Mouse (Mus musculus): ENCODE data around the gene Slc9a5.

Gene Slc9a5

DNA sequence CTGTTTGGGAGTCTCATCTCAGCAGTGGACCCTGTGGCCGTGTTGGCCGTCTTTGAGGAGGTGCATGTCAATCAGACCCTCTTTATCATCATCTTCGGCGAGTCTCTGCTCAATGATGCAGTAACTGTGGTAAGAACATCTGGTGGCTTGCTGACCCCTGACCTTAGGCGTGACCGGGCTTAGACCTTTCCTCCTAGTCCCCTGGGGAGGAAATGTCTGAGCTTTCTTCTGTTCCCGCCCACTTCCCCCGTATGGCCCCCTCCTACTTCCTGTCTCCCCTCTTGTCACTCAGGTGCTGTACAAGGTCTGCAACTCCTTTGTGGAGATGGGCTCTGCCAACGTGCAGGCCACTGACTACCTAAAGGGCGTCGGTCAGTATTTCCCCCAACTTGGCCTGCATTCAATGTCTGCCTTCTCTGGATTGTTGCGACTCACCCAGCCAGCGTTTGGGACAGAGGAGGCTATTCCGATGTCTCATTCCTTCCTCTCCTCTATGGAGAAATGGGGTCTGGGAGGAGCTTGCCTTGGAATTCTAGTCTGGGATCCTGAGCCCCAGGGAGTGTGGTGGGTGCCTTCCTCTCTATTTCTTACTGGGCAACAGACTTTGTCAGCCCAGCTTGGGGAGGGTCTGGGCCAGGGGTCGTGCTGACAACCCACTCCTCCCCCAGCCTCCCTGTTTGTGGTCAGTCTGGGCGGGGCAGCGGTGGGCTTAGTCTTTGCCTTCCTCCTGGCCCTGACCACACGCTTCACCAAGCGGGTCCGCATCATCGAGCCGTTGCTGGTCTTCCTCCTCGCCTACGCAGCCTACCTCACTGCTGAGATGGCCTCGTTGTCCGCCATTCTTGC, 6.8 kb downstream of the Slc9a5 start:
- DNase-seq, result no peak

DNA sequence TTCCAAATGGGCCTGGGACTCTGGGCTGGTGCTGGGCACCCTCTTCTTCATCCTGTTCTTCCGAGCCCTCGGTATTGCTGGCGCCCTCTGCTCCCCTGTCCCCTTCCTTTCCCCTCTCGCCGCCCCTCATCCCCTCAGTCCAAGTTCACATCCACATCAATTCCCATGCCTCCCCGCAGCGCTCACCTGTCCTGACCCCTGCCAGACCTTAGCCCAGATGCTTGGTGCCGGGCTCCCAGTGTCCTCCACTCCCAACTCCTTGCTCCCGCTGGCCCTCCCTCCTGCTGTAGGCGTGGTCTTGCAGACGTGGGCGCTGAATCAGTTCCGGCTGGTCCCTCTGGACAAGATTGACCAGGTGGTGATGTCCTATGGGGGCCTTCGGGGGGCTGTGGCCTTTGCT, 8.0 kb downstream of the Slc9a5 start:
- no peak for DNase-seq

DNA sequence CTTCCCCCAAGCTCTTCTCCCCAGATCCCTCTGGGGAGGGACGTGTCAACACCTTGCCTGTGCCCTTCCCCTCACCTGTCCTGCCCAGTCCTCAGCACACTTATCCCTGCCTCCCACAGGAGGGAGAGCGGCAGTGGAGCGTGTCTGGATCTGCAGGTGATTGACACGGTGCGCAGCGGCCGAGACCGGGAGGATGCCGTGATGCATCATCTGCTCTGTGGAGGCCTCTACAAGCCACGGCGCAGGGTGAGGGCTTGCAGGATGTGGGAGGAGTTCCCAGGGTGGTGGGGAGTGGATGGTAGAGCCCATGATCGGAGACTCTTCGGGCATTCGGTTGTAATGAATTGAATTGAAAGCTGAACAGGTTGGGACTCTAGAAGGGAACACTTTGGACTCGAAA, 10.6 kb downstream of the Slc9a5 start:
- no peak for DNase-seq

DNA sequence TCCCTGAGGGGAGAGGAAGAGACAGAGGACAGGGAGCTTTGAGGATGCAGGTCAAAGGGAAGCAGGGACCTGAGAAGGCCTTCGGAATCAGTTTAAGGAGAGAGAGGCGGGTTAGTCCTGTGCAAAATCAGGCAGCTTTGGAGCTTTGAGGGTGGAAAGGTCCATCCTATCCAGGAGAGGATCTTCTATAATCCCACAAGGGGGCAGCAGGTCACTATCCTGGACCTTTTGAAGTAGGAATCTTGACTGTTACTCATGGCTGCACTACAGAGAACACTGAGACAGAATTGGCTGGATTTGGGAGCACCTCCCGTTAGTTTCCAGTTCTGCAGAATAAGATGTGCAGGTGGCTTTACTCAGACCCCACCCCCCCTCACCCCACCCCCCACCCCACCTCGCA, 11.0 kb downstream of the Slc9a5 start:
- DNase-seq, result no peak

DNA sequence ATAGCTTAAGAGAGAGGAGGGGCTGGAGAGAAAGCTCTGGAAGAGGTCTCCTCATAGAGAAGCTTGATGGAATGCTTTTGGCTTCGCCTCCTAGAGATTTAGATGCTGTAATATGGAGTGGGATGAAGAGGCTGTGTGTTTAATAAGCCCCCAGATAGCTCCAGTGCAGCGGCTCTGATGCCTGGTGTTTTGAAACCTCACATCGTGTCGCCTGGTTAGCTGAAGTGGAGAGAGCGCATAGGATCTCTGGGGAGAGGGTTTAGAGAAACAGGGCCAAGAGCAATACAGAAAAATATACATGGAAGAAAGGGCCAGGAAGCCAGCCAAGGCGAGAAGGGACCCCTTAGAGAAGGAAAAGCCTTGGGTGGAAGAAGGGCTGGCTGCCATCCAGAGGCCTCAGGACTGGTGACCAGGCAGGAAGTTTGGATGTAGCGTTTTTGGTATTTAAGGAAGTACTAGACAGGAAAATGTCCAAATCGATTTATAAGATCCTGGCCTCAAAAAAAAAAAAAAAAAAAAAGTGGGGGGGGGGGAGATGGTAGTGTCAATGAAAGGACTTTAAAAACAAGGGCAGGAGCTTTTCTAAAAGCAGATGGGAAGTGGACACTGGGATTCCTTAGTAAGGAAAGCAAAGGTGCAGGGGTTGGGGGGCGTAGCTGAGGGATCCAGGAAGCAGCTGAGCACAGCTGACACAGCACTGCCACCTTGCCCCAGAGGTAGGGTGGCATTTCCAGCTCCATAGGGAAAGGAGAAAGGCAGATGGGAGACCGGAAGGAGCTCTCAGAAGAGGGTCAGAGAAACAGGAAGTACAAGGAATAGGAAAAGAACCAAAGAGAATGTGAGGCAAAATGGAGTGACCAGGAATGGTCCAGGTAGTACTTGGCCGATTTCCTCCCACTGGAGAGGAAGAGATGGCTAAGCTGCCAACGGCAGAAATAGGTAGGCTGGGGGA, 13.4 kb downstream of the Slc9a5 start:
- no peak for DNase-seq

GRCm38 (mm10) chr8:105367107-105367506, 18.5 kb downstream of the Slc9a5 start:
- DNase-seq, result no peak

DNA sequence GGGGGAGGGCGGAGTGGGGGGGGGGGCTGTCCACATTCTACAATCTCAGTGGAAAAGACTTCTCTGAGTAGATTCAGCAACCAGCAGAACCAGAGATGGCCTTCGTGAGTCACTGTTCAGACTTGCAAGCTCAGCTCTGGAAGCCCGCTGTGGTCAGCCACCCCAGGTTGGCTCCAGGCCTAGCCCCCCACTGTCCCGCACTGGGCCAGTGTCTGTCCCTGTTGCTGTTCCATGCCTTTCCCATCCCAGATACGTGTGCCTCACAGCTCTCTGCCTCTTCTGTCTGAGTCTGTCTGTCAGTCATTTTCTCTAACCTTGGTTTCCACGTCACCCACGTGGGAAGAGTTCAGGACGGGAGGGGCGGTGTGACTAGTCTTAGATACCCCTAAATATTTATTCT, 23.8 kb downstream of the Slc9a5 start:
- DNase-seq, result no peak

GRCm38 (mm10) chr8:105373032-105373431, 24.4 kb downstream of the Slc9a5 start, which contains the start of gene Plekhg4:
Gene Plekhg4 (plus strand): TSS chr8:105373274.
- DNase-seq, result no peak

DNA sequence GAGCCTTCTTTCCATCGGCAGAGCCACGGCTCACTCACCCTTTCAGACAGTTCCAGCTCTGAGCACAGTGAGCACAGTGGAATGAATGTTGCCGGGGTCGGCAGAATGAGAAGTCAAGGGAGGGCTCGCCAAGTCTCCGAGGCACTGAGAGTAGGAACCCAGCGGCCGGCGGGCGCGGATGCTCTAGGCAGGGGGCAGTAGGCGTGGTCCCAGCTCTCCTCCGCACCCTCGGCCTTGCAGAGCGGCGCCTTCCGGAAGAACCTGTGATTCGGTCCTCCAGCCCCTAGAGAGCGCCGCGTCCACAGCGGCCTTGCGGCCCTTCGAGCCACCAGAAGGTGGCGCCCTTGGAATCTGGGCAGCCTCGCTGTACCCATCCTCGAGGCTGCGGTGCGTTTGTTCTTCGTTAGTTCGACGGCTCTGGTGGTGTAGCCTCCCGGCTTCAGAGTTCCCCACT, 25.9 kb downstream of the Slc9a5 start:
- no peak for DNase-seq

DNA sequence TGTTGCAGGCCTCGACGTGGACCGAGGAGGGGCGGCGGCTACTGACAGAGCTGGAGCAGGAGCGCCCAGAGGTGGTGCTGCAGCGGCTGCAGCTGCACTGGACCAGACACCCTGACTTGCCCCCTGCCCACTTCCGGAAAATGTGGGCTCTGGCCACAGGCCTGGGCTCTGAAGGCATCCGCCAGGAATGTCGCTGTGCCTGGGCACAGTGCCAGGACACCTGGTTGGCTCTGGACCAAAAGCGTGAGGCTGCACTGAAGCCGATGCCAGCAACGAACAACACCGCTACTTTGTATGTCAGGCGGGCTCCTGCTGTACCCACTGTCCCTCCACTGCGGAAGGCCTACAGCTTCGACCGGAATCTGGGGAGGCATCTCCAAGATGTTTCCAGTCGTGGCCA, 30.0 kb downstream of the Slc9a5 start:
- DNase-seq, result no peak

DNA sequence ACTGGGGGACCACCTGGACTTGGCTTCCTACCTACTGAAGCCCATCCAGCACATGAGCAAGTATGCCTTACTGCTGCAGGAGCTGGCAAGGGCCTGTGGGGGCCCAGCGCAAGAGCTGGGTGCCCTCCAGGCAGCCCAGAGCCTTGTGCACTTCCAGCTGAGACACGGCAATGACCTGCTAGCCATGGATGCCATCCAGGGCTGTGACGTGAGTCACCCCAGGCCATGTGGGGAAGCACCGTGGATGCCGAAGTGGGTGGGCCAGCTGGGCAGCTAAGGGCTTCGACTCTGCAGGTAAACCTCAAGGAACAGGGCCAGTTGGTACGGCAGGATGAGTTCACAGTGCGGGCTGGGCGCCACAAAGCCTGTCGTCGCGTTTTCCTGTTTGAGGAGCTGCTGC, 31.7 kb downstream of the Slc9a5 start:
- DNase-seq, result no peak

GRCm38 (mm10) chr8:105384070-105384469, 35.4 kb downstream of the Slc9a5 start:
- no peak for DNase-seq

DNA sequence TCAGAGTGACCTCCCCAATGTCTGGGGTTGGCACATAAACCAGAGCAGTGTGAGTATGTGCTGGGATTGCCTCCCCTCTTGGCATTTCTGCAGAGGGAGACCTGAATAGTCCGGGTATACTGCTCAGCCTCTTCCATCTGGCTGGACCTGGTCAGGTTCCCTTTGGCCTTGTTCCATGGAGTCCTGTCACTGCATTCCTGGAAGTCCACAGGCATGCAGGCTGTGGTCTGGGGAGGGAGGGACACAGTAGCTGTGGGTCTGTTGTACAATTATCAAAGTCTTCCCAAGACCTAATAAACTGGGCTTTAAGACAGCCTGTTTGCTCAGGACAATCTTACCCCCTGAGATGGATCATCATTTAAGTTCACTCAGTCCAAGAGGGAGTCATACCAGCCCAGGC, 38.5 kb downstream of the Slc9a5 start:
- DNase-seq, result no peak

DNA sequence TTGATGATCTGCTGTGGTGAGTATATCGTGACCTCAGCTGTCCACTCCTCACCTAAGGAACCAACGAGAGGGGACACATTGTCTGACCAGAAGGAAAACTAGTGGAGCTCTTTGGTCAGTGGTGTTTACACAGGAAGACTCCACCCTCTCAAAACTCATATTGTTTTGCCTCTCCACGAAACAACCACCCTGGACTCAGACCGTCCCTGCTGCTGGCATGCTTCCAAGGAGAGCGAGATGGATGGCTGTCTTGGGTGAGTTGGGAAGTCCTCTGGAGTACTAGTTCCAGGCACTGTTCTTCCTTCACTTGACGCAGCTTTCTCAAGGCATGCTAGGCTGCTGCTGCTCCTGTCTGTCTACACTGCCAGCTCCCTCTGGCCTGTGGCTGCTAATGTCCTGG, 40.5 kb downstream of the Slc9a5 start:
- no peak for DNase-seq

- DNase-seq, result no peak
Observed at GRCm38 (mm10) chr8:105393089-105393787, 44.6 kb downstream of the Slc9a5 start.

DNA sequence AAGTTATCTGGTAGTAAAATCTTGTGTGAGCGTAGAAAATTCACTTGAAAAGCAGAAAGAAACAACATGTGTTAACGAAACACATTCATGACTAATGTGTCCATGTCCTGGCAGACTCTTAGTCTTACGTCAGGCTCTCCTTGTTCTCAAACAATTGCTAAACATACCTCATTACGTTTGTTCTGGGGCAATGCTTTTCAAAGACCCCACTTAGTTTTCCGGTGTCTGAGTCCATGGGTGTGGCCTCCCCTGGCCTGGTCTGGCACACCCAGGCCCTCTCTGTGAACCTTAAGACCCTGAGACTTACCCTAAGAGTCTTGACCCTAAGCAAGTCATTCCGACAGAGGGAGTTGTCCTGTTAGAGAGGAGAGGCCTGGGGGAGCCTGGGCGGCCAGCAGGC, 45.3 kb downstream of the Slc9a5 start:
- DNase-seq, result no peak

DNA sequence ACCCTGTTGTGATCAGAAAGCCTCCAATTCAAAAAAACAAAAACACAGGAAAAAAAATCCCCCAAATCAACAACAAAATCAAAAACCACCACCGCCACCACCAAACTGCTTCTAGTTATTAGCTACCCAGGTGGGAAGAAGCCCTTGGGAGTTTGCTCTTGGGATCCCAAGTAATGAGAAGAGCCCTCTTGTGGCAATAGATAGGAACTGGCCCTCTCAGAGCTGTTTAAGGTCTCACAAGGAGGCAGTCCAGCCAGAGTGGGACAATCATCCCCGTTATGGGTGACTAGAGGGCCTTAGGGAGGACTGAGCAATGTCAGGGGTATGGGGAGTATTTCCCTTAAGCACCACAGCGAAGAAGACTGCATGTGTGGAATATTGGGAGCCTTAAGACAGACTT, 49.1 kb downstream of the Slc9a5 start:
- no peak for DNase-seq

GRCm38 (mm10) chr8:105400016-105400415, 51.4 kb downstream of the Slc9a5 start:
- no peak for DNase-seq

DNA sequence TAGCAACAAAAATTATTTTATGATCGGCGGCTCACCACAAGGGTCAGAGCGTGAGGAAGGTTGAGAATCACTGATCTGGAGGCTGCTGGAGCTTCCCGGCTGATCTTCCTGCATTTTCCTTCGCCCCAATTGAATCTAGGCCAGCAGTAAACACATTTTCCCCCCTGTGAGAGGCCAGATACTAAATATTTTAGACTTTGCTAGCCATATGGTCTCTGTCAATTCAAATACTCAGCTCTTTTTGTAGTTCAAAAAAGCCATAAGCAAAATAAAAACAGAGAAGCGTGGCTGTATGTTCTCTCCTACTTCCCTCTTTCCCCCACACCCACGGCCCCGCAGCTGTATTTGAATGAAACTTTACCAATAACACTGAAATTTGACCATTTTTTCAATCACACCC, 54.8 kb downstream of the Slc9a5 start:
- DNase-seq, result no peak

DNA sequence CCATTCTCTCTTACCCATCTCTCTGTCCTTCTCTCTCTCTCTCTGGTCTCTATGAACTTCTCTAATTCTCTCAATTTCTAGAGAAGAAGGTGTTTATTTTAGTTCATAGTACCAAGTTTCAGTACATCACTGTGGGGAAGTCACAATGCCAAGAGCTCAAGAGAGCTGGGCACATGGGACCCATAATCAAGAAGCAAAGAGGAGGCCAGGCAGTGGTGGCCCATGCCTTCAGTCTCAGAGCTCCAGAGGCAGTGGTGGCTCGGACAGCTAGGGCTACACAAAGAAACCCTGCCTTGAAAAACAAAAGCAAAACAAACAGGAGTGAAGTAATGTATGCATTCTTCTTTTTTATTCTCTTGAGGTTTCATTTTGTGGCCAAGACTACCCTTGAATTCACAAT, 55.9 kb downstream of the Slc9a5 start:
- DNase-seq, result no peak

DNA sequence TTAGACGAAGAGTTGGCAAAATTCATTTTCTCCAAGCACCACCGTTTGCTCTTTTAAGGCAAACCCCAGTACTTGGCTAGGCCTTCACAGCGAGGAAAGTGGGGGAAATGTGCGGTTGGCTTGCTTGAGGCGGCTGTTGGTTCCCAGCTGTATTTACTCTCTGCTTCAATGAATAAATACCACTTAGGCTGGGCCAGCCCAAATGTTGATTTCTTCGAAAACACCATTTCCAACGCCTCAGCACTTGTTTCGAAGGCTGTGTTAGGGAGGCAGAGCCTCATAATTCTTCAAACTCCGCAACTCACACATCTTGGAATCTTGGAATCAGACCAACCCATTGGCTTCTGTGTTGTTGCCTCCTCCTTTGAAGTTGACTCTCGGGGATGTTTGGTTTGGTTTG, 57.8 kb downstream of the Slc9a5 start:
- peak; percentile 20 for DNase-seq

GRCm38 (mm10) chr8:105408331-105408730, 59.7 kb downstream of the Slc9a5 start:
- DNase-seq, result no peak

GRCm38 (mm10) chr8:105409947-105410346, 61.3 kb downstream of the Slc9a5 start:
- DNase-seq, result no peak
